Mouse (Mus musculus): ENCODE measurements around the gene Tle4.

DNA sequence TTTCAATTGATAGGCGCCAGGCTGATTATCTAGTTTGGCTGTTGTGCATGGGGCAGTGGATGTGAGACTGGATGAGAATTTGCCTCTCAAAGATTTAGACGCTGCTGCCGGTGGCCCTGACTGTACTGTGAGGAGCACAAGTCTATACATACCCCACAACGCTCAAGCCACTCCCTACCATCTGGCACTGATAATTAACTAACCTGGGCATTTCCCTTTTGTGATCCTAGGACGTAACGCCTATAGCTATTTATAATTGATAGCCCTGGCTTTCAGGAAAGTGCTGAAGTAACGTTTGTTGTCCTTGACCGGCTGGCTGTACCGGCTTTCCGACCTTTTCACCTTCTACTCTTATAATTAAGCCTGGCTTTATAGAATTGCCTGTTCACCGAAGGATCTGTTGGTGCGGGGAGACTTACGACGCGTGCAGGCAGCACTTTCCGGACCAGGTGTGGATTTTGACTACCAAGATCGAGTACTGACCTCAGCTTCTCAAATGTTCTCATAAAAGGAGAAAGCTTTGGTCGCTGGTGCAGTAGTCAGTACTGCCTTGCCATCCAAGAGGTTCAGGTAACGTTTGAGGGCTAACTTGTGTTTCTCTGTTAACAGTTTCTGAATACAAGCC, 171.5 kb downstream of the Tle4 start:
- TF ChIP-seq GATA1 (IDR thresholded peaks at IDR 0.05; ENCODE audit: borderline replicate concordance, low read length): no peak
- no peak for TF ChIP-seq FLI1 (IDR thresholded peaks at IDR 0.05; ENCODE audit: low read length)

Measured in megakaryocyte, embryonic 14.5 days (primary cell).